ENCODE assay signal across 10 mouse cellular contexts in genomic region chr2:181917861-181918260, GRCm38 (mm10). TPM values are rescaled to one million over a fixed set of nuclear protein-coding genes. Genes with fewer than 3 reads are reported as not detected.
DNase-seq lines count a peak whose midpoint lies in the region; ATAC-seq lines count a peak whose summit lies in the region.
"Had no signal": no experiment of that assay in that cellular context is flagged by ENCODE, and none has a peak within 500 bp of the region (broad histone marks: within the 10 kb centered on the region; RNA-seq: fewer than 3 reads in every experiment).

No protein-coding gene starts in this region.

- no peak overlapping the region for H3K27ac ChIP-seq in forebrain, embryonic 11.5 days (ENCODE audit: low read depth, low read length)
- H3K27ac ChIP-seq in forebrain, embryonic 15.5 days (replicated peaks) = no peak overlapping the region
- H3K27ac ChIP-seq: limb, embryonic 15.5 days had no signal

- 51% methylated on average over 3 of the region's 3 CpGs for WGBS in forebrain, embryonic 11.5 days
- WGBS in forebrain, embryonic 15.5 days = 50% methylated on average over 3 of the region's 3 CpGs

- intact Hi-C loops in left cerebral cortex, postnatal 25 days (cut with DNase I) = no loop called here
- intact Hi-C loops in left cerebral cortex, postnatal 10 days (cut with DNase I) = loop anchor here (1.0 kb wide), 1 partner anchor 11 kb away; no protein-coding TSS in a partner anchor

- peak; percentile 57 for DNase-seq in forebrain, embryonic 11.5 days (ENCODE audit: low spot score)
- DNase-seq in 3T3-L1 (ENCODE audit: low read depth, low spot score) = peak; percentile 87
- DNase-seq in brain, adult 2 months (ENCODE audit: low read depth, low spot score) = peak; percentile 58
- DNase-seq in hindlimb bud, embryonic 11.5 days (ENCODE audit: extremely low spot score, low read depth, low spot score) = peak; percentile 77
- no peak for DNase-seq in left cerebral cortex, postnatal 25 days (ENCODE audit: low spot score in 2 of 2)
- DNase-seq in urinary bladder, adult 18-20 months (ENCODE audit: low spot score in 2 of 2) = no peak
- no peak for DNase-seq in left cerebral cortex, postnatal 10 days (ENCODE audit: extremely low spot score in 1 of 2, low spot score in 2 of 2)

- H3K4me2 ChIP-seq in forebrain, embryonic 11.5 days (ENCODE audit: low read depth, low read length, severe bottlenecking) = no peak overlapping the region
- no peak overlapping the region for H3K4me2 ChIP-seq in forebrain, embryonic 15.5 days (replicated peaks)
- H3K4me2 ChIP-seq: limb, embryonic 15.5 days had no signal

- no peak for ATAC-seq in forebrain, embryonic 11.5 days (replicated peaks; ENCODE audit: low FRiP score)
- no peak for ATAC-seq in forebrain, embryonic 15.5 days (replicated peaks)
- ATAC-seq: intestine, postnatal 0 days had no signal

- H3K4me3 ChIP-seq in forebrain, embryonic 11.5 days (ENCODE audit: low read depth, low read length) = no peak overlapping the region
- H3K4me3 ChIP-seq in forebrain, embryonic 15.5 days = no peak overlapping the region
- H3K4me3 ChIP-seq: limb, embryonic 15.5 days had no signal

- H3K36me3 ChIP-seq in forebrain, embryonic 11.5 days (ENCODE audit: control insufficient read depth, insufficient read depth, low read length) = no peaks in the 10 kb centered on the region
- H3K36me3 ChIP-seq in forebrain, embryonic 15.5 days = no peaks in the 10 kb centered on the region
- H3K36me3 ChIP-seq: limb, embryonic 15.5 days had no signal

- H3K4me1 ChIP-seq in forebrain, embryonic 11.5 days (replicated peaks; ENCODE audit: control insufficient read depth, insufficient read depth, low read length) = no peaks in the 10 kb centered on the region
- no peaks in the 10 kb centered on the region for H3K4me1 ChIP-seq in forebrain, embryonic 15.5 days
- H3K4me1 ChIP-seq: limb, embryonic 15.5 days had no signal

- H3K9me3 ChIP-seq in forebrain, embryonic 11.5 days (ENCODE audit: control insufficient read depth, low read length) = no peaks in the 10 kb centered on the region
- H3K9me3 ChIP-seq in forebrain, embryonic 15.5 days = no peaks in the 10 kb centered on the region
- H3K9me3 ChIP-seq: limb, embryonic 15.5 days had no signal

- H3K9ac ChIP-seq in forebrain, embryonic 11.5 days (ENCODE audit: low read length) = no peak overlapping the region
- H3K9ac ChIP-seq in forebrain, embryonic 15.5 days (replicated peaks) = no peak overlapping the region
- H3K9ac ChIP-seq: limb, embryonic 15.5 days had no signal

- H3K27me3 ChIP-seq in forebrain, embryonic 11.5 days (ENCODE audit: control insufficient read depth, insufficient read depth, low read length) = no peaks in the 10 kb centered on the region
- no peaks in the 10 kb centered on the region for H3K27me3 ChIP-seq in forebrain, embryonic 15.5 days
- H3K27me3 ChIP-seq: limb, embryonic 15.5 days had no signal

RNA-seq across cellular contexts. Expression of gene Polr3k, which starts 53.7 kb away (rescaled TPM):
- polyA plus RNA-seq in forebrain, embryonic 11.5 days (2014; fragmentation: Nextera tagmentation; extraction: Ambion mirVana) = 99.4 and 103 TPM in 2 replicates
- polyA plus RNA-seq in forebrain, embryonic 15.5 days (2015; fragmentation: Nextera tagmentation; extraction: Ambion mirVana) = 104 and 106 TPM in 2 replicates
- total RNA-seq in left cerebral cortex, postnatal 25 days (2021) = 10 to 100 TPM; 30.2 to 33.4 TPM
- total RNA-seq in left cerebral cortex, postnatal 10 days (2021) = 10 to 100 TPM; 32.7 to 39.4 TPM

Comparison
In these comparisons a context has a peak if more than half of its experiments do, and no peak if none do; other contexts are left out.
1. DNase-seq: peak in forebrain, embryonic 11.5 days (single experiment), 3T3-L1 (single experiment), brain, adult 2 months (single experiment) and hindlimb bud, embryonic 11.5 days (single experiment); none in left cerebral cortex, postnatal 25 days (0 of 2), urinary bladder, adult 18-20 months (0 of 2) and left cerebral cortex, postnatal 10 days (0 of 2).